Mouse (Mus musculus): ENCODE measurements around the gene Dtnbp1.

Gene Dtnbp1

GRCm38 (mm10) chr13:44946880-44947635 lies 54.9 kb downstream of the Dtnbp1 start:
- no peak for DNase-seq

- no peak for DNase-seq
Observed at GRCm38 (mm10) chr13:44943618-44944017, 58.3 kb downstream of the Dtnbp1 start.

- DNase-seq: no peak
Observed at GRCm38 (mm10) chr13:44939326-44940035, 62.5 kb downstream of the Dtnbp1 start.

GRCm38 (mm10) chr13:44937681-44938080 lies 64.3 kb downstream of the Dtnbp1 start:
- no peak for DNase-seq

- DNase-seq: no peak
Observed at GRCm38 (mm10) chr13:44933575-44933974, 68.4 kb downstream of the Dtnbp1 start.

- DNase-seq: no peak
Observed at GRCm38 (mm10) chr13:44932307-44933264, 69.4 kb downstream of the Dtnbp1 start.

GRCm38 (mm10) chr13:44926311-44926710 lies 75.6 kb downstream of the Dtnbp1 start:
- no peak for DNase-seq

- DNase-seq: no peak
Observed at GRCm38 (mm10) chr13:44925173-44925572, 76.8 kb downstream of the Dtnbp1 start.

- no peak for DNase-seq
Observed at GRCm38 (mm10) chr13:44924042-44924441, 77.9 kb downstream of the Dtnbp1 start.

GRCm38 (mm10) chr13:44921721-44922120 lies 80.2 kb downstream of the Dtnbp1 start:
- DNase-seq: no peak

GRCm38 (mm10) chr13:44921095-44921494 lies 80.9 kb downstream of the Dtnbp1 start:
- DNase-seq: no peak

- no peak for DNase-seq
Observed at GRCm38 (mm10) chr13:44918269-44918668, 83.7 kb downstream of the Dtnbp1 start.

GRCm38 (mm10) chr13:44917202-44917601 lies 84.7 kb downstream of the Dtnbp1 start:
- DNase-seq: no peak

GRCm38 (mm10) chr13:44915945-44916344 lies 86.0 kb downstream of the Dtnbp1 start:
- DNase-seq: peak; percentile 51

GRCm38 (mm10) chr13:44915382-44915781 lies 86.6 kb downstream of the Dtnbp1 start:
- DNase-seq: no peak

- peak; percentile 70 for DNase-seq
Observed at GRCm38 (mm10) chr13:44913560-44913959, 88.4 kb downstream of the Dtnbp1 start.

- DNase-seq: peak; percentile 73
Observed at GRCm38 (mm10) chr13:44912851-44913250, 89.1 kb downstream of the Dtnbp1 start.

GRCm38 (mm10) chr13:44908790-44909189 lies 93.2 kb downstream of the Dtnbp1 start:
- DNase-seq: no peak

- peak; percentile 89 for DNase-seq
Observed at GRCm38 (mm10) chr13:44907702-44908101, 94.2 kb downstream of the Dtnbp1 start.

- DNase-seq: peak; percentile 63
Observed at GRCm38 (mm10) chr13:44906141-44906540, 95.8 kb downstream of the Dtnbp1 start.

GRCm38 (mm10) chr13:44904271-44904670 lies 97.7 kb downstream of the Dtnbp1 start:
- no peak for DNase-seq

GRCm38 (mm10) chr13:44903416-44903815 lies 98.5 kb downstream of the Dtnbp1 start:
- DNase-seq: no peak

GRCm38 (mm10) chr13:44902299-44902698 lies 99.6 kb downstream of the Dtnbp1 start:
- DNase-seq: no peak
